Mouse (Mus musculus) c-Kit-negative CD71-positive TER-119-positive erythroid progenitor cells, embryonic 14.5 days (primary cell): ENCODE data around the gene Rpl31.
A peak's percentile ranks its signal among the peaks of the same experiment; 100 is the strongest.

Source experiments
- DNase-seq: peaks from one replicate; pipeline ENCODE4 v3.0.0-alpha.2; 2013; ENCODE audit warnings: low read depth, low spot score

Rpl31 gene

GRCm38 (mm10) chr1:39367045-39367444 is 597 bp upstream of the Rpl31 start:
- DNase-seq = no peak

DNA sequence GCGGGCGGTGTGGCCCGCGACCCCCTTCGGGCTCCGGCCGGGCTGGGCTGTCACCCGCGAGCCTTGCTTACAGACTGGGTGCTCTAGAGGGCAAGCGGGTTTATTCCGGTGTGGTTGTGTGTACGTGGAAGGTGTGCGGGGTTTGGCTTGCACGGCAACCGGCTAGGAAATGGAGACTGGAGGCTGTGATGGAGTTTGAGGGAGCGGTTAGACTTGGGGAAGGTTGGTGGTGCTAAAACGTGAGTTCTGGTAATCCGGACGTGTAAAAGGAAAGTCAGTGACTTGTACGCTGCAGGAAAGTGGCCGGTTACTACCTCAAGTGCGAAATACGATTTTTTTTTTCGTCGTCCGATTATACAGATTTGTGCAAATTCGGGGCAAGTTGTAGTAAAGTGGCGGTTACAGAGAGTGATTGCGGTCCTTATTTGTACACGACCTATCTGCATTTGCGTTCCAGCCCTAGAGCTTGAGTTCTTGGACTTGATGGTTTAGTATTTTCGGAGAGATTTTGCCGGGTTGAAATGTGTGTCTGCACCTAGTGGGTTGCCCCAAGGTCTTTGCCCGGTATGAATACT is 712 bp downstream of the Rpl31 start:
- no peak for DNase-seq

- no peak for DNase-seq
These were observed 2.8 kb downstream of the Rpl31 start for GRCm38 (mm10) chr1:39370431-39370830.

- DNase-seq = no peak
These were observed 4.7 kb downstream of the Rpl31 start for GRCm38 (mm10) chr1:39372220-39372843.

- no peak for DNase-seq
These were observed 5.7 kb downstream of the Rpl31 start for GRCm38 (mm10) chr1:39373378-39373777.

- DNase-seq = no peak
These were observed 6.7 kb downstream of the Rpl31 start for GRCm38 (mm10) chr1:39374231-39374809.

- no peak for DNase-seq
These were observed 8.5 kb downstream of the Rpl31 start for GRCm38 (mm10) chr1:39376121-39376520.

- DNase-seq = no peak
These were observed 9.1 kb downstream of the Rpl31 start for GRCm38 (mm10) chr1:39376726-39377240.

DNA sequence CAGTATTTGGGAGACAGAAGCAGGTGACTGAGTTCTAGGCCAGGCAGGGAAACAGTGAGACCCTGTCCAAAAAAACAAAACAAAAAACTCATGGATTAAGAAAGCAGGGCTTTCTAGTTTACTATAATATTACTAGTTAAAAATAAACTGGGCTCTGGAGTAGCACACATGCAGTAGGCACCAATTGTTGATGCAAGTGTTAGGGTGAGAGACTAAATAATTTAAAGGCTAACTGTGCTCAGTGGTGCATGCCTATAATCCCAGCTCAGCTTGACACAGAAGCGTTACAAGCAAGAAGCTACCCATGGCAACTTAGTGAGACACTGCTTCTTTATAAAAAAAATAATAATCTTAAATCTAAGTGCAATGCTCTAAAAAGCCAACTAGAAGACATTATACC is 10.9 kb downstream of the Rpl31 start:
- no peak for DNase-seq

DNA sequence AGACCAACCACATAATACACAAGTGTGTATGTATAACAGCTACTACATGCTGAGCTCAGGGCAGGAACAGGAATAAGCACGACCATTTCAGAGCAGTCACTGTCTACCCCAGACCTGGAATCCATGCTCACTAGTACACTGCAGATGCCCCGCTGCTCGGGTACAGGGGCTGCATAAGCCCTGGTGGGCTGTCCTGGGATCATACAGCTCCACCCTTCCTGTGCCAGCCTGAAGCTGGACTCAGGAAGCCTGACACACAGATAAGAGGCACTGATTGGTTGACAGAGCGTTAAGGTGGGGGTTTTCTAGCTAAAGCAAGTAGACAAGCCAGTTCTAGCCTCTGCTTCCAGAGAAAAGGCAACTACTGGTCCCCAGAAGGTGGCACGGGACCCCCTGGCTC is 11.4 kb downstream of the Rpl31 start:
- no peak for DNase-seq

- no peak for DNase-seq
These were observed 13.4 kb downstream of the Rpl31 start for GRCm38 (mm10) chr1:39381017-39381416.

GRCm38 (mm10) chr1:39384914-39385313 is 17.3 kb downstream of the Rpl31 start:
- no peak for DNase-seq

DNA sequence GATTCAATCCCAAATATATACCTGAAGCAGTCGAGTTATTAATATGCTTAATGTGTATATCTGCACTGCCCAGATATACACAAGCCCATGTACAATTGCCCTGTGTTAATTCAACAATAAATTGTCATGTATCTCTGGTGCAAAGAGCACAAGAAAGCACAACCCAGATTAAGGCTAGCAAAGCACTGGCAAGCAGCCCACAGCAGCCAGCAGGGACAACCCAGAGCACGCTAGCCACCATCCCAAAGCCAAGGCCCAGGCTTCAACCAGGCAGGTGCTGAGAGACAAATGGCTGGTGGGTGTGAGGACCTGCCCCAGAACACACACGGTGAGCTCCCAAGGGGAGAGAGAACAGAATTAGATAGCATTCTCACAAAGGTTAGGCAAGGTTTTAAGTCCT is 18.8 kb downstream of the Rpl31 start:
- no peak for DNase-seq

- DNase-seq = no peak
These were observed 19.9 kb downstream of the Rpl31 start for GRCm38 (mm10) chr1:39387497-39387896.

DNA sequence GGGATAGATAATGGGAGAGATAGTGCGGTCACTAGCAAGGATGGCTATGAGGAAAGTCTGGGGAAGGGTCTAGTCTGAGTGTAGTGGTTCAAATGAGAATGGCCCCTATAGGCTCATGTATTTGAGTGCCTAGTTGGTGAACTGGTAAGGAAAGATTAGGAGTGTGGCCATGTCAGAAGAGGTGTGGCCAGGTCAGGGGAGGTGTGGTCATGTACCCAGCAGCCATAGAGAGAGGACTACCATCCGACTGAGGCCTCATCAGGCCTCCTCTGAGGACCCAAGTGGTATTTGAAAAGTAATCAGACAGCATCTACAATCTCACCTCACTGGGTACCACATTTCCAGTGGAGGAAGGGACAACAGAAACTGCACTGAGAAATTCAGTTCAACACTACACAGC is 20.5 kb downstream of the Rpl31 start:
- no peak for DNase-seq

DNA sequence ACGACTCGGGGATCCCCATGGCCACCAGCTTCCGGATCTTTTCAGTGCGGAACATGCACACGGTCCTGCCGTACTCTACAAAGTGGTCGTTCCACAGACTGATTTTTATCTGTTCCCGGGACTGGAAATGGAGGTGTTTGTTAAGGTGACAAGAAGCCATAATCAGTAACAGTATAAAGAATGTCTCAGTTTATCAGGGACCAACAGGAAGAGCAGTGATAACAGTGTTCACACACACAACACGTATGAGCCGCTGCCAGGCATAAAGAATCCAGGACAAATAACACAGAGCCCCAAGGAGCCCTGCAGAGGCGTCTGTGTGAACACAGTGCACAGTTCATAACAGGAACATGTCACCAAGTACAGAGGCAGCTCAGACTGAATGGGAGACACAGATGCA is 21.7 kb downstream of the Rpl31 start:
- DNase-seq = no peak

- DNase-seq = no peak
These were observed 24.0 kb downstream of the Rpl31 start for GRCm38 (mm10) chr1:39391652-39392051.

- DNase-seq = peak; percentile 40
These were observed 24.5 kb downstream of the Rpl31 start for GRCm38 (mm10) chr1:39392189-39392588.

DNA sequence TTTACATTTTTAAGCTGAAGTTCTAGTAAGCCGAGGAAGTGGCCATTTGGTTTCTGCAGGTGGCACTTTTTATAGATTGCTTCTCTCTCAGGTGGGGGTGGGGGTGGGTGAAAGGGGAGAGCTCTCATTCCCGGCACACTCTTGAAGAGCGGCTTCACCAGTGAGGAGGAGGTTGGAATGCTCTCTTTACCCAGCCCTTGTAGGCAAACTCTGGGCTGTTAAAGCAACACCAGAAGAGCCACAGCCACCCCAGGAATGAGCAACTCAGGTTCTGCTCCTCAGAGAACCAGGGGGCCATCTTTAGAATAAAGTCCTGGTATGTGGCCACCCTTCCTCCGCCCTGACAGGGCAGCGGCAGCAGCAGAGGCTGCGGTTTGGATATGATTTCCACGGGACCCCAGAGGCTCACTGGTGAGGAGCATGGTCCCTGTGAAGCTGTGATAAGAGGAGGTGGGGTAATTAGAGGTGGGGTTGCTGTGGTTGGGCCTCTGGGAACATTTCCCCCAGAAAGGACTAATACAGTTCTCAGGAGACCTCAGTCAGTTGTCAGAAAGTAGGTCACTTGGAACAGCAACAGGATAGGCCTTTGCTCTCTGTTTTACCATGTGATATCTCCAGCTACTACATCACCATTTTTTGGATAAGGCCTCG is 25.7 kb downstream of the Rpl31 start:
- DNase-seq = no peak

DNA sequence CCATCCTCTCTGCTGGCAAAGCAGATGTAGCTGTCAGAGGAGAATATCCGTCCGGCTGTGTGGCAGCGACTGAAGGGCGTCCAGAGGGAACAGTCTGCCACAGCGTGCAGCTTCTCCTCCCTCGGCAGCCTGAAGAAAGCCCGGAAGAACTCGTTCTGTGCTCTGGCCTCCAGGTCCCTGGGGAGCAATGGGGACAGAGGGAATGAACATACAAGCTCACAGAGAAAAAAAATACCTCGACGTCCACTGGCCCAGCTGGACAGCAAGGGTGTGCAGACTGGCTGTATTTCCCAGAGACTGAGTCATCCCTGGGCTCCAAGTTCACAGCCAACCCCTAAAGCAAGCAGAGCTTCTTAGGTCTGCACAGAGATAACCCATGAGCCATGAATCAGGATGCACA is 26.5 kb downstream of the Rpl31 start:
- no peak for DNase-seq

DNA sequence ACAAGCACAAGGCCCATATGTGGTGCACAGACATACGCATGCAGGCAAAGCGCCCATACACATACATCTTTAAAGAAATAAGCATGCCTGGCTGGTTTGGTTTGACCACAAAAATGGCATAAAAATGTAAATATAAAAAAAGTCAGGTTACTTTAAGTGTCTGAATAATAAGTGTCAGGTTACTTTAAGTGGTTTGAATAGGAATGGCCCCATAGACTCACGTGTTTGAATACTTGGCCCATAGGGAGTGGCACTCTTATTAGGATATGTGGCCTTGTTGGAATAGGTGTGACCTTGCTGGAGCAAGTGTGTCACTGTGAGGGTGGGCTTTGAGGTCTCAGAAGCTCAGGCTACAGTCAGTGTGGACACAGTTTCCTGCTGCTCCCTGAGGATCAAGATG is 27.0 kb downstream of the Rpl31 start:
- no peak for DNase-seq

GRCm38 (mm10) chr1:39396347-39396746 is 28.7 kb downstream of the Rpl31 start:
- DNase-seq = no peak

- DNase-seq = no peak
These were observed 30.6 kb downstream of the Rpl31 start for GRCm38 (mm10) chr1:39398284-39398683.
